Mouse (Mus musculus): ENCODE data around the gene Hist3h2ba. TPM values are rescaled to one million over a fixed set of nuclear protein-coding genes. Genes with fewer than 3 reads are reported as not detected.

Hist3h2ba gene
- polyA plus RNA-seq (2012; rRNA removed), result 491 and 498 TPM in 2 replicates

DNA sequence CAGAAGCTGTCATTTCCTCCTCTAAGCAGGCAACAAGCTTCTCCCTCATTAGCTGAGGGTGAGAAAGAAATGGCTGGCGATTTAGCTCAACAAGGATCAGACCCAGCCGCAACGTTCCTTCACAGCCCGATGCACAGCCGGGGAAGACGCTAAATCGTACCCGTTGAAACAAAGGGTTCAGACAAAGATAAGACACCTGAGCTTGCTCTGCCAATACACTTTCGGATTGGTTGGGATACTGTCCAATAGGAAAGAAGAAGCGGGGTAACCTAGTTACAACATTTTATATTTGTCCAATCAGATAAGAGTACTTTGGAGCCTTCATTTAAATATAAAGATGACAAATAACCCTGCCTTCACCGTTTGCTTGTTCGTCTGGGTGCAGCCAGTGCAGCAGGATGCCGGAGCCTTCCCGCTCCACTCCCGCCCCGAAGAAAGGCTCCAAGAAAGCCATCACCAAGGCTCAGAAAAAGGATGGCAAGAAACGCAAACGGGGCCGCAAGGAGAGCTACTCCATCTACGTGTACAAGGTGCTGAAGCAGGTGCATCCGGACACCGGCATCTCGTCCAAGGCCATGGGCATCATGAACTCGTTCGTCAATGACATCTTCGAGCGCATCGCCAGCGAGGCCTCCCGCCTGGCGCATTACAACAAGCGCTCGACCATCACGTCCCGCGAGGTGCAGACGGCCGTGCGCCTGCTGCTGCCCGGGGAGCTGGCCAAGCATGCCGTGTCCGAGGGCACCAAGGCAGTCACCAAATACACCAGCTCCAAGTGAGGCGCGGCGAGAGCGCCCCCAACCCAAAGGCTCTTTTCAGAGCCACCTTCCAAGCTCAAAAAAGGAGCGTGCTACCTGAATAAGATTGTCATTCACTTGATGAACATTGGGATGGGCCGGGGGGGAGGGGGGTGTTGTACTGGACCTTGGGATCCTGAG, at the start of gene Hist3h2ba:
Hist3h2ba (plus strand) TSS at position 379 of the 938 bp plus-strand sequence.

DNA sequence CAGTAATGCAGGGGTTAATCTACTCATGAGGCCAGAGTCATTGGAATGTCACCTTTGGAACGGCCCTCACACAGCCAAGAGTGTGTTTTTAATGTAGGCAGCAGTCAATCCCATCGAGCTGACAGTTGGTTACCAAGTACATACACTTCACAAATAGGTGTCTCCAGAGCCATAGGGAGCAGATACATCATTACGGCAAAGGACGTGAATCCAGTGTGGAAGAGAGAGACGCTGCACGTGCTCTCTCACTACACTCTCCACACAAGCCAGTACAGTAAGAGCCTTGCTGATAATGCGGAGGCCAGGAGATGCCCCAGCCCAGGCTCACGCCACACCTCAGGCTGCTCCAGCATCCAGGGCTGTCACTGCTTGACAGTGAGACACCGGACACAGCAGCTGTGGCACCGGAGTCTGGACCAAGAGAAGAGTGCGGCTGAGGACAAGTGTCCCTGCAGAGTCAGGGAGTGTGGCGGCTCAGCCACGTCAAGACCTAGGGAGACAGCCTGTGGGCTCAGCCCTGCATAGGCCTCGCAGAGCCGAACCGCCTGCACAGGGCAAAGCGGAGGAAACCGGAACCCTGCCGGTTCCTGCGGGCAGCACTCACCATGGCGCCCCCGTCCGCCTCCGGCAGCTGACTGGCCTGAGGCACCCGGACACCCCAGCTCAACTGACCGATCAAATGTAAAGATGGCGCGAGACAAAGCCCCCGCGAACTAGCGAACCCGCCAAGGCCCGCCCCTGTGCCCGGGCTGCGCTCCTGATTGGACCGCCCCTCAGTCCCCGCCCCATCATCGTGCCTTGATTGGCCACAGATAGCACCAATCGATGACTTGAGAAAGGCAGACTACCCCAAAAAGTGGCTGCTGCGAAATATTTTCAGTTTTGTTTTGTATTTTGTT, 45.0 kb upstream of the Hist3h2ba start, which contains the start of gene Zfp39:
Zfp39 (minus strand) TSS at position 715 of the 899 bp plus-strand sequence.

DNA sequence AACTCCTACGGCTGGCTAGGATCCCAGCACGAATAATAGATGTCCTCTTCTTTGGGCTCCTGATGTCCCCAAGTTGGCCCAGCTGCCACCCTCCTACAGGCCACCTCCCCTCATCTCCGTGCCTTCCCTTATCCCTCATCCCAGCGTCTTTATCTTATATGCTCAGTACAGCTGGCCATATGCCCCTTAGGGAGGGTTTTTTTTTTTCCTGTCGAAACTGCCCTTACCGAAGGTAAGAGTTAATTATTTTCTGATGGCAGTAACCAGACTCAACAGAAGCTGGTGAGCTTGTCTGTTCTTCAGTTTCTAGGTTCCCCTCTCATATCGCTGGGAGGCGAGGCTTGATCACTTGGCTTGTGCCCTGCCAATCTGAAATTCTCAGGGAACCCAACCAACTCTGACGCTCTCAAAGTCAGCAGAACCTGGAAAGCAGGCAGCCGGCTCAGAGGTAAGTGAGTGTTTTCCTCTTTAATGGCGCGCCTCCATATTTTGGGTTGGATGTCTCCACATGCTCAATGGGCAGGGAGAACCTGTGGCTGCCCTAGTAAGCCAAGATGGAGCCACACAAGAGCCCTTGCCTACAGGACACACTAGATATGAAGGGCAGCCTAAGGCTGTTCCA, 30.9 kb upstream of the Hist3h2ba start, which contains the start of gene Btnl10:
Btnl10 (plus strand) TSS at position 164 of the 622 bp plus-strand sequence.

DNA sequence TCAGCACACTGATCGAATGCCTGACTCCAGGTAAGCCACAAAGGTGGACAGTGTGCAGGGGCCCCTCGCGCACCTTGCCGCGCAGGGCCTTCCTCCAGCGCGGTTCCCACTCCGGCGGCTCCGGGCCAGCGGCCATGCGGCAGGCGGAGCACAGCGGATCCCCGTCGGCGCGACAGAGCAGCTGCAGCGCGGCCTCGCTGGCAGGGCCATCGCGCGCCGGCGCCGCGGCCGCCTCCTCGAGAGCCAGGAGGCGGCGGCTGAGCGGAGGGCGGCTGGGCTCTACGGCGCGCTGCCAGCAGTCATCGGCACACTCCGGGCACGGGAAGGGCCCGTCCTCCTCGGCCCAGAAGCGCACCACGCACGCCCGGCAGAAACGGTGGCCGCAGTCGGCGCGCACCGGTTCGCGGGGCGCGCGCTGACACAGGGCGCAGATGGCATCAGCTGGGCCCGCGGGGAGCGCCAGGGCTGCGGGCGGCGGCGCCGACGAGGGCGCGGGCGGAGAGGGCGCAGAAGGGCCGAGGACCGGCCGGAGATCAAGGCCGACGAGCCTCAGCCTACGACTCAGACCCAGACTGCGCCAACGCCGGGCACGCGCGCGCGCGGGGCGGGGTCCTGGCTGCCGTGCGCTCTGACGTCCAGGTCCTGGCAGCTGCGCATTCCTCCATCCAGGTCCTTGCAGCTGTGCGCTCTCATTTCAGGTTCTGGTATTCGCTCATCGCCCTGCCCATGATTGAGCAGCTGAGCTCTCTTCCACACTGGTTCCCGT, 10.2 kb upstream of the Hist3h2ba start, which contains the start of gene Rnf187:
Rnf187 (minus strand) TSS at position 595 of the 766 bp plus-strand sequence.

DNA sequence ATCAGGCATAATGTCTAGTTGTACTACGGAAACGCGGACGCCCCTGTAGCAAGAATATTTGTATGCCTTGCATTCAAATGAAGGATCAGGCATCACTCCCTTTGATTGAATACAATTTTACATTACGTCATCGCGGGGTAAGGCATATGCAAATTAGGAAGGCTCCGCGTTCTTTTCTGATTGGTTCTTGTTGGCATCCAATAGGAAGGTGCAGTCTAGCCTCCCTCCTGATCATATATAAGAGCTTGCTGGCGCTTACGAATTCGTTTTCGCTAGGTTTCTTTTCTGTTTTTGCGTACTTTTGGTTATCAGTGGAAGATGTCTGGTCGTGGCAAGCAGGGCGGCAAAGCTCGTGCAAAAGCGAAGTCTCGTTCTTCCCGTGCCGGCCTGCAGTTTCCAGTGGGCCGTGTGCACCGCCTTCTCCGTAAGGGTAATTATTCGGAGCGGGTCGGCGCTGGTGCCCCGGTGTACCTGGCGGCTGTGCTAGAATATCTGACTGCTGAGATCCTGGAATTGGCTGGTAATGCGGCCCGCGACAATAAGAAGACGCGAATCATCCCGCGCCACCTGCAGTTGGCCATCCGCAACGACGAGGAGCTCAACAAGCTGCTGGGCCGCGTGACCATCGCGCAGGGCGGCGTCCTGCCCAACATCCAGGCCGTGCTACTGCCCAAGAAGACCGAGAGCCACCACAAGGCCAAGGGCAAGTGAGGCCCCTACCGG, 5.9 kb downstream of the Hist3h2ba start, which contains the start of the genes Hist3h2a and Trim17:
Hist3h2a (plus strand) TSS at position 266 of the 723 bp plus-strand sequence.
Trim17 (plus strand) TSS at position 266 of the 723 bp plus-strand sequence.

DNA sequence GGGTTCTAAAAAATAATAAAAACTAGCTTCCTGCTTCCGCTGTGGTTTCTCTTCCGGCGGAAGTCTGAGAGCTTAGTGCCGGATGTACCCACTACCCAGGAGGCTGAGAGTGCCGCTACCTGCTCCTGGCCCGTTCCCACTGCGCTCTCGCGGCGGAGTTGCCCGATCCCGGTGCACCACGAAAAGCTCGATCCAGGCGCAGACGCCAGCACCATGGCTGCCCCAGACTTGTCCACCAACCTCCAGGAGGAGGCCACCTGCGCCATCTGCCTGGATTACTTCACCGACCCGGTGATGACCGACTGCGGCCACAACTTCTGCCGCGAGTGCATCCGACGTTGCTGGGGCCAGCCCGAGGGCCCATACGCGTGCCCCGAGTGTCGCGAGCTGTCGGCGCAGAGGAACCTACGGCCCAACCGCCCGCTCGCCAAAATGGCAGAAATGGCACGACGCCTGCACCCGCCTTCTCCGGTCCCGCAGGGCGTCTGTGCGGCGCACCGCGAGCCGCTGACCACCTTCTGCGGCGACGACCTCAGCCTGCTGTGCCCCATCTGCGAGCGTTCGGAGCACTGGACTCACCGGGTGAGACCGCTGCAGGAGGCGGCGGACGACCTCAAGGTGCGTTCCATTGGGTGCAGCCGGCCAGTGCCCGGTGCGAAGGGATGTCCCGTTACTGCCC, 29.4 kb downstream of the Hist3h2ba start, which contains the start of gene Trim11:
Trim11 (plus strand) TSS at position 67 of the 679 bp plus-strand sequence.

Other genes with a start within 250 kb of the Hist3h2ba start
- gene Olfr319, start 249.8 kb upstream of the Hist3h2ba start, polyA plus RNA-seq (2012; rRNA removed), result not detected in 2 replicates
- gene Olfr318, start 224.9 kb upstream of the Hist3h2ba start, polyA plus RNA-seq (2012; rRNA removed), result not detected in 2 replicates
- gene Olfr317, start 209.7 kb upstream of the Hist3h2ba start, polyA plus RNA-seq (2012; rRNA removed), result 0.28 and 0.29 TPM in 2 replicates
- not detected in 2 replicates for gene Olfr316, start 196.2 kb upstream of the Hist3h2ba start, polyA plus RNA-seq (2012; rRNA removed)
- not detected in 2 replicates for gene Olfr315, start 175.7 kb upstream of the Hist3h2ba start, polyA plus RNA-seq (2012; rRNA removed)
- not detected in 2 replicates for gene Olfr314, start 166.0 kb upstream of the Hist3h2ba start, polyA plus RNA-seq (2012; rRNA removed)
- 2.6 and 4.4 TPM in 2 replicates for gene Fam183b, start 147.0 kb upstream of the Hist3h2ba start, polyA plus RNA-seq (2012; rRNA removed)
- gene Olfr313, start 133.9 kb upstream of the Hist3h2ba start, polyA plus RNA-seq (2012; rRNA removed), result not detected in 2 replicates
- gene Olfr312, start 119.7 kb upstream of the Hist3h2ba start, polyA plus RNA-seq (2012; rRNA removed), result not detected in 2 replicates
- not detected in 2 replicates for gene Olfr311, start 109.7 kb upstream of the Hist3h2ba start, polyA plus RNA-seq (2012; rRNA removed)
- gene Gm12258, start 101.8 kb upstream of the Hist3h2ba start, polyA plus RNA-seq (2012; rRNA removed), result 31.0 and 32.6 TPM in 2 replicates
- gene 2810021J22Rik, start 81.7 kb upstream of the Hist3h2ba start, polyA plus RNA-seq (2012; rRNA removed), result 9.1 TPM in 2 replicates
- 4.9 and 5.9 TPM in 2 replicates for gene Zfp39, start 44.7 kb upstream of the Hist3h2ba start, polyA plus RNA-seq (2012; rRNA removed)
- gene Btnl10, start 31.0 kb upstream of the Hist3h2ba start, polyA plus RNA-seq (2012; rRNA removed), result 0.03 and 0.06 TPM in 2 replicates
- gene Rnf187, start 10.0 kb upstream of the Hist3h2ba start, polyA plus RNA-seq (2012; rRNA removed), result 557 and 565 TPM in 2 replicates
- gene Hist3h2a, start 5.8 kb downstream of the Hist3h2ba start, polyA plus RNA-seq (2012; rRNA removed), result 90.4 and 93.3 TPM in 2 replicates
- 2.2 and 2.3 TPM in 2 replicates for gene Trim17, start 5.8 kb downstream of the Hist3h2ba start, polyA plus RNA-seq (2012; rRNA removed)
- gene Trim11, start 29.2 kb downstream of the Hist3h2ba start, polyA plus RNA-seq (2012; rRNA removed), result 25.8 and 27.6 TPM in 2 replicates
- gene Obscn, start 187.5 kb downstream of the Hist3h2ba start, polyA plus RNA-seq (2012; rRNA removed), result 2.4 and 3.9 TPM in 2 replicates
- 7.4 and 8.0 TPM in 2 replicates for gene Iba57, start 214.8 kb downstream of the Hist3h2ba start, polyA plus RNA-seq (2012; rRNA removed)
- 1.2 and 1.3 TPM in 2 replicates for gene Gjc2, start 234.3 kb downstream of the Hist3h2ba start, polyA plus RNA-seq (2012; rRNA removed)
- 226 and 237 TPM in 2 replicates for gene Guk1, start 243.3 kb downstream of the Hist3h2ba start, polyA plus RNA-seq (2012; rRNA removed)